ENCODE assay signal across 20 mouse cellular contexts in the genomic region with DNA sequence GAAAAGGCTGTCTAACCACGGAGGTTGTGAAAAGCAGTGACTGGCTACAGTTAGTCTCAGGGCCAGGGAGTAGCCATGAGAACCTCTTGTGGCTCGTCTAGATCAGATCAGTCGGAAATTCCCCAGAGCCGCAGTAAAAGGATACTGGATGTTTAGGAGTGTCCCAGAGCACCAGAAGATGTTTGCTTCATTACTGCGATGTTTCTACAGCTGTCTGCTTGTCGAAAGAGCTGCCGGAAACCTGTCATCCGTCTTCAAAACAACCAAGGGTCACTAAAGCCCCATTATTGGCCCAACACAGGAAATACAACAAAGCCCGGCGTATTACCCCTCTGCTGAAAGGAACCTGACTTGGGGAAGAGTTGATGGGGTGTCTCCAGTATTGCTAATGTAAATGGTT.
DNase-seq lines count a peak whose midpoint lies in the region; ATAC-seq and TF ChIP-seq lines count a peak whose summit lies in the region.
"Had no signal": no experiment of that assay in that cellular context is flagged by ENCODE, and none has a peak within 500 bp of the region (broad histone marks: within the 10 kb centered on the region; RNA-seq: fewer than 3 reads in every experiment).

No protein-coding gene starts in this region.

- H3K9me3 ChIP-seq in heart, embryonic 10.5 days: no peaks in the 10 kb centered on the region
- H3K9me3 ChIP-seq in heart, embryonic 11.5 days (replicated peaks; ENCODE audit: control insufficient read depth, low read length): no peaks in the 10 kb centered on the region
- H3K9me3 ChIP-seq: forebrain, embryonic 12.5 days; hindbrain, embryonic 15.5 days; lung, embryonic 15.5 days; midbrain, embryonic 12.5 days had no signal

- H3K79me2 ChIP-seq in C2C12 (ENCODE audit: control insufficient read depth, insufficient read depth): no peaks in the 10 kb centered on the region

- no peak overlapping the region for H3K27ac ChIP-seq in heart, embryonic 10.5 days
- H3K27ac ChIP-seq in heart, embryonic 11.5 days (ENCODE audit: low read depth, low read length): no peak overlapping the region
- H3K27ac ChIP-seq: forebrain, embryonic 12.5 days; hindbrain, embryonic 15.5 days; lung, embryonic 15.5 days; midbrain, embryonic 12.5 days had no signal

- H3K4me2 ChIP-seq in heart, embryonic 11.5 days: no peak overlapping the region
- H3K4me2 ChIP-seq: forebrain, embryonic 12.5 days; hindbrain, embryonic 15.5 days; liver, embryonic 11.5 days; lung, embryonic 15.5 days; midbrain, embryonic 12.5 days had no signal

- no peaks in the 10 kb centered on the region for H3K36me3 ChIP-seq in heart, embryonic 10.5 days
- no peaks in the 10 kb centered on the region for H3K36me3 ChIP-seq in heart, embryonic 11.5 days (ENCODE audit: control insufficient read depth, insufficient read depth, low read length)
- no peaks in the 10 kb centered on the region for H3K36me3 ChIP-seq in C2C12 (ENCODE audit: control insufficient read depth, insufficient read depth)
- H3K36me3 ChIP-seq: forebrain, embryonic 12.5 days; hindbrain, embryonic 15.5 days; lung, embryonic 15.5 days; midbrain, embryonic 12.5 days had no signal

- no peaks in the 10 kb centered on the region for H3K4me1 ChIP-seq in heart, embryonic 10.5 days
- no peaks in the 10 kb centered on the region for H3K4me1 ChIP-seq in heart, embryonic 11.5 days (ENCODE audit: control insufficient read depth, insufficient read depth, low read length)
- H3K4me1 ChIP-seq: forebrain, embryonic 12.5 days; hindbrain, embryonic 15.5 days; midbrain, embryonic 12.5 days had no signal

- no peak overlapping the region for H3K4me3 ChIP-seq in heart, embryonic 10.5 days
- H3K4me3 ChIP-seq in heart, embryonic 11.5 days (ENCODE audit: low read depth, low read length): no peak overlapping the region
- H3K4me3 ChIP-seq in C2C12 (ENCODE audit: insufficient read depth, poor library complexity, severe bottlenecking): no peak overlapping the region
- H3K4me3 ChIP-seq: forebrain, embryonic 12.5 days; hindbrain, embryonic 15.5 days; lung, embryonic 15.5 days; midbrain, embryonic 12.5 days had no signal

- H3K79me3 ChIP-seq in C2C12 (ENCODE audit: low read depth): no peaks in the 10 kb centered on the region

- no peak overlapping the region for H3ac ChIP-seq in C2C12 (ENCODE audit: control insufficient read depth, insufficient read length, low read depth)

- no peak for ATAC-seq in heart, embryonic 11.5 days (replicated peaks; ENCODE audit: insufficient number of reproducible peaks, low FRiP score, low TSS enrichment)
- ATAC-seq in megakaryocyte, adult 5-6 weeks (ENCODE audit: poor library complexity, severe bottlenecking): no peak
- ATAC-seq: activated CD4-positive, CD25-positive, alpha-beta regulatory T cell, adult 4 months; intestine, embryonic 16.5 days had no signal

- H3K9ac ChIP-seq in heart, embryonic 11.5 days (ENCODE audit: low read depth, low read length): no peak overlapping the region
- H3K9ac ChIP-seq: forebrain, embryonic 12.5 days; hindbrain, embryonic 15.5 days; lung, embryonic 15.5 days; midbrain, embryonic 12.5 days had no signal

- peak; percentile 69 for DNase-seq in heart, embryonic 10.5 days (ENCODE audit: low spot score)
- DNase-seq in embryo, embryonic 11 days: peak; percentile 23
- DNase-seq in lung, postnatal 25 days (ENCODE audit: low spot score): peak; percentile 39
- DNase-seq in cerebellum, adult 8-10 months: no peak
- DNase-seq: adrenal gland, postnatal 25 days; B cell, adult 2 months; cerebellum, adult 9-10 months; heart, postnatal 14 days; left cerebral cortex, postnatal 4 days; thymus, postnatal 4 days had no signal

- TF ChIP-seq CTCF in C2C12 (IDR thresholded peaks at IDR 0.05; ENCODE audit: control insufficient read depth, insufficient read depth, insufficient read length): no peak

- WGBS in heart, embryonic 10.5 days: 63% methylated on average over 10 of the region's 10 CpGs
- WGBS in heart, embryonic 11.5 days (ENCODE audit: insufficient replicate concordance): 58% methylated on average over 10 of the region's 10 CpGs

- H3K27me3 ChIP-seq in heart, embryonic 10.5 days (ENCODE audit: insufficient read depth, poor library complexity, severe bottlenecking): no peaks in the 10 kb centered on the region
- H3K27me3 ChIP-seq in heart, embryonic 11.5 days (ENCODE audit: control insufficient read depth, insufficient read depth, low read length): no peaks in the 10 kb centered on the region
- H3K27me3 ChIP-seq in C2C12 (ENCODE audit: control insufficient read depth, insufficient read depth, insufficient read length): no peaks in the 10 kb centered on the region
- H3K27me3 ChIP-seq: forebrain, embryonic 12.5 days; hindbrain, embryonic 15.5 days had no signal

TF ChIP-seq in C2C12, 6 proteins besides CTCF, POLR2A, EP300 and RAD21:
- no peak for TF ChIP-seq CEBPB (IDR thresholded peaks at IDR 0.05; ENCODE audit: low read depth)
- peak; percentile 64 for TF ChIP-seq MYOD1 (IDR thresholded peaks at IDR 0.05; ENCODE audit: control insufficient read depth, insufficient read length, low read depth)
TF ChIP-seq in C2C12: peak in this region for 1.
